Mouse (Mus musculus) embryonic fibroblast, embryonic 13.5 days (primary cell): ENCODE measurements at regions not wholly inside any gene's neighbourhood (a gene's known extent, or its start where the extent isn't known, plus 50 kb on each side); places are given as distances from the start of the nearest gene placed in this dataset.

ENCODE experiments used
- CTCF ChIP-seq: IDR thresholded peaks from 2 replicates; pipeline ENCODE4 v1.5.1; 2011; ENCODE audit warnings: mild to moderate bottlenecking, control low read depth, low read length, moderate library complexity, borderline replicate concordance; ENCODE audit not compliant: insufficient read depth
- POLR2A ChIP-seq: IDR thresholded peaks from 2 replicates; pipeline ENCODE4 v1.6.1; 2011; ENCODE audit warnings: low read depth, mild to moderate bottlenecking, control low read depth, low read length, moderate library complexity

DNA sequence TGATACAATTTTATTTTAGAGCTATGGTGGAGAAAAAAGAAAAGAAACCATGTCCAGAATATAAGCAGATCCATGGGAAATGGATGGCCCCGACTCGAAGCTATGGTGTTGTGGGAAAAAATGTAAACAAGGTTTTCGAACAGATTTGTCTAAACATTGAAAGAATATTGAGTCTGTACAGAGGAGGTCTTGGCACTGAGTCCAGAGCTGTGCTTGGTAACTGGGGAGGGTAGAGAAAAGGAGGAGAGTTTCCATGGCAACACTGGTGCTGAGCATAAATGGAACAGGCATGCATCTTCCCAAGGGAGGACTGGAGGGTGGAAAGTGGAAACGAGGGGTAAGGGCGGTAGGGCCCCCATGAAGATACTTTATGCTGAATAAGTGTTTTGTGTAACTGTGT is 266.5 kb downstream of the Rfpl4b start:
- no peak for TF ChIP-seq CTCF
- no peak for TF ChIP-seq POLR2A
